Mouse (Mus musculus): ENCODE data around the gene Ascl2. TPM values are rescaled to one million over a fixed set of nuclear protein-coding genes. Genes with fewer than 3 reads are reported as not detected.
A peak's percentile ranks its signal among the peaks of the same experiment; 100 is the strongest.

Ascl2 gene
- polyA plus RNA-seq, 1 experiment from 2014 or later: 0.27 TPM

- H3K4me2 ChIP-seq (replicated peaks): no peak overlapping the region
- no peak overlapping the region for H3K9ac ChIP-seq (replicated peaks)
- WGBS: 62% methylated on average over 8 of the region's 8 CpGs
- no peaks in the 10 kb centered on the region for H3K9me3 ChIP-seq
- peak overlapping the region; percentile 74 for H3K27ac ChIP-seq (replicated peaks)
- no peaks in the 10 kb centered on the region for H3K27me3 ChIP-seq
- peaks cover 30% of the 10 kb centered on the region for H3K4me1 ChIP-seq
- no peak overlapping the region for H3K4me3 ChIP-seq
- H3K36me3 ChIP-seq: no peaks in the 10 kb centered on the region
- ATAC-seq (replicated peaks): peak; percentile 65
These were observed 39.4 kb upstream of the Ascl2 start for GRCm38 (mm10) chr7:143008370-143008926.

GRCm38 (mm10) chr7:143007599-143008369 lies 38.7 kb upstream of the Ascl2 start:
- no peak overlapping the region for H3K4me3 ChIP-seq
- H3K4me1 ChIP-seq: peaks cover 30% of the 10 kb centered on the region
- H3K36me3 ChIP-seq: no peaks in the 10 kb centered on the region
- 33% methylated on average over 17 of the region's 17 CpGs for WGBS
- peak; percentile 87 for ATAC-seq (replicated peaks)
- H3K9ac ChIP-seq (replicated peaks): no peak overlapping the region
- H3K27me3 ChIP-seq: no peaks in the 10 kb centered on the region
- no peak overlapping the region for H3K4me2 ChIP-seq (replicated peaks)
- no peaks in the 10 kb centered on the region for H3K9me3 ChIP-seq
- peak overlapping the region; percentile 74 for H3K27ac ChIP-seq (replicated peaks)

- WGBS: 90% methylated on average over 8 of the region's 8 CpGs
- Histone ChIP-seq H3K4me3 (no peak overlapping the region), H3K27me3 (no peaks in the 10 kb centered on the region), H3K27ac (replicated peaks) (no peak overlapping the region), H3K9ac (replicated peaks) (no peak overlapping the region), H3K36me3 (no peaks in the 10 kb centered on the region), H3K9me3 (no peaks in the 10 kb centered on the region), H3K4me2 (replicated peaks) (no peak overlapping the region), H3K4me1 (peaks cover 24% of the 10 kb centered on the region)
- ATAC-seq (replicated peaks): no peak
These were observed 37.9 kb upstream of the Ascl2 start for GRCm38 (mm10) chr7:143006756-143007598.

DNA sequence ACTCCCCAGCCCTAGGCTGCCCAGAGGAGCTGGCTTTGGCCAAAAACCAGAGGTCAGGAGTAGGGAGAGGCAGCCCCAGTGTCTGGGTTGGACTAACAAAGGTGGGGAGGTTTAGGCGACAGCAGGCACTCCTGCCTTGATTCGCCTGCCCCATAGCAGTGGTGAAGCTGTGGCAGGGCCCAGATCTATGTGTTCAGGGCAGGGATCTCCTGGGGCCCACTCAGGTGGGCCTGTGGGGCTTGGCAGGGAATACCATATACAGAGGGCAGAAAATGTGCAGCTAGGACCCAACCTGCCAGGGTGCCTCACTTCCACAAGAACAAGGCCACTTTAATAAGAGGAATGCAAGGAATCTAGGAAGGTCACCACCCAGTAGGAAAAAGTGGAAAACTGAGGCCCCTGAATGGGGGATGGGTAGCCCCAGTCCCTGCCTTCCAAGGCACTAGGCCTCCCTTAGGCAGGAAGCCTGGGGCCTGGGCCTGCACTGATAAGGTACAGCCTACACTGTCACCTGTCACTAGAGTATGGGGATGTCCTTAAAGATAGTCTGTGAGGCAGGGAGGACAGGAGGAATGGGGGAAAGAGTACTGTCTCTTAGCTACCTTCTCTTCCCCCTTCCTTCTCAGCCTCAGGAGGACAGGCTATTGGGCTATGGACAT lies 37.2 kb upstream of the Ascl2 start:
- no peak overlapping the region for H3K9ac ChIP-seq (replicated peaks)
- H3K27ac ChIP-seq (replicated peaks): no peak overlapping the region
- no peak overlapping the region for H3K4me3 ChIP-seq
- H3K27me3 ChIP-seq: no peaks in the 10 kb centered on the region
- WGBS: 90% methylated on average over 2 of the region's 2 CpGs
- H3K9me3 ChIP-seq: no peaks in the 10 kb centered on the region
- no peaks in the 10 kb centered on the region for H3K36me3 ChIP-seq
- H3K4me2 ChIP-seq (replicated peaks): no peak overlapping the region
- peaks cover 23% of the 10 kb centered on the region for H3K4me1 ChIP-seq
- no peak for ATAC-seq (replicated peaks)

- WGBS: 91% methylated on average over 6 of the region's 6 CpGs
- H3K4me1 ChIP-seq: peaks cover 23% of the 10 kb centered on the region
- H3K27me3 ChIP-seq: no peaks in the 10 kb centered on the region
- H3K27ac ChIP-seq (replicated peaks): no peak overlapping the region
- H3K4me2 ChIP-seq (replicated peaks): no peak overlapping the region
- no peak overlapping the region for H3K9ac ChIP-seq (replicated peaks)
- no peak for ATAC-seq (replicated peaks)
- H3K9me3 ChIP-seq: no peaks in the 10 kb centered on the region
- no peak overlapping the region for H3K4me3 ChIP-seq
- no peaks in the 10 kb centered on the region for H3K36me3 ChIP-seq
These were observed 36.5 kb upstream of the Ascl2 start for GRCm38 (mm10) chr7:143005344-143006096.

DNA sequence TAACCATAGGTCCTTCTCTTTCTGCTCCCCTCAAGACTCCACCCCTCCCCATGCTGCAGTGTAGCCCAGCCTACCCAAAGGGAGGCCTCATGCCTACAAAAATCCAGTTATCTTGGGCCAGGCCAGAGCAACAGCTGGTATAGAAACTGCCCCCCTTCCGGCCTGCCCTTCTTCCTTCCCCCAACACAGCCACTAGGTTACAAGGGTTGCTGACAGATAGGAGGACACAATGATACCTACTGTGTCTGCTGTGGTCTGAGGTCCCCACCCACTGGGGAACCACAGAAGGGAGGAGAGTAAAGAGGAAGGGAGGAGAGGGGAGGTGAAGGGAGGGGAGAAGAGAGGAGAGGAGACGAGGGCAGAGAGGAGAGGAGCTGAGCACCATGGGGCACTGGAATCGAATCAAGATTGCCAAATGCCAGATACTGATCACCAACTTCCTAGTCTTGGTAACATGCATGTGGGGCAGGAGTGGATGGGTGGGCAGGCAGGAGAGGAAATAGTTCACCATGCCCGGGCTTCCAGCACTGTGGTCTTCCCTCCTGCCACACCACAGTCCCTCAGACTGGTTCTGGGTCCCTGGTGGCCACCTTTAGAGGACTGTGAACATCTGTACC lies 35.8 kb upstream of the Ascl2 start, which contains the start of gene Tspan32:
Gene Tspan32 (plus strand): TSS at position 320 of the 617 bp plus-strand sequence.
- no peaks in the 10 kb centered on the region for H3K9me3 ChIP-seq
- no peaks in the 10 kb centered on the region for H3K36me3 ChIP-seq
- H3K9ac ChIP-seq (replicated peaks): no peak within 1 kb of the TSS
- no peak within 1 kb of the TSS for H3K4me3 ChIP-seq
- no peak for ATAC-seq (replicated peaks)
- H3K27me3 ChIP-seq: no peaks in the 10 kb centered on the region
- WGBS: 71% methylated on average over 4 of the region's 4 CpGs
- H3K4me2 ChIP-seq (replicated peaks): no peak within 1 kb of the TSS
- no peak within 1 kb of the TSS for H3K27ac ChIP-seq (replicated peaks)
- H3K4me1 ChIP-seq: peaks cover 23% of the 10 kb centered on the region

DNA sequence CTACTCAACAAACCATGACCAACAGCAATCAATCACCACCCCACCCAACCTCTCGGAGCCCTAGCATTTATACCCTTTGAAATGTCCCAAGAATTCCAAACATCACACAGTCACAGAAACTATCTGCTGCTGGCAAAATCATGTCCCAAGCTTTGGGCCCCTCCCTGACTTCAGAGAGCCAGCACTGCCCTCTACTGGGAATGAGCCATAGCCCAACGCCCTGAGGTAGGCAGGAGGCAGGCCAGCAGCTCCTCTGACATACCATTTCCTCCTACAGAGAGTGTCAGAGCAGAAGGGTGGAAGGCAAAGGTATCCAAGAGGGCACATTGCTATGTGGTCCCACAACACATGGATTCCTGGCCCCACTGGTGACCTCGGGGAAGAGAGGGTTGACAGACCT lies 33.6 kb upstream of the Ascl2 start:
- H3K27ac ChIP-seq (replicated peaks): no peak overlapping the region
- H3K4me3 ChIP-seq: no peak overlapping the region
- H3K36me3 ChIP-seq: no peaks in the 10 kb centered on the region
- peaks cover 4% of the 10 kb centered on the region for H3K4me1 ChIP-seq
- 41% methylated on average over 3 of the region's 3 CpGs for WGBS
- no peak for ATAC-seq (replicated peaks)
- H3K4me2 ChIP-seq (replicated peaks): no peak overlapping the region
- no peak overlapping the region for H3K9ac ChIP-seq (replicated peaks)
- H3K9me3 ChIP-seq: no peaks in the 10 kb centered on the region
- H3K27me3 ChIP-seq: no peaks in the 10 kb centered on the region

GRCm38 (mm10) chr7:142997403-142998150 lies 28.5 kb upstream of the Ascl2 start:
- no peak for ATAC-seq (replicated peaks)
- Histone ChIP-seq H3K4me1 (no peaks in the 10 kb centered on the region), H3K27ac (replicated peaks) (no peak overlapping the region), H3K9me3 (no peaks in the 10 kb centered on the region), H3K4me2 (replicated peaks) (no peak overlapping the region), H3K9ac (replicated peaks) (no peak overlapping the region), H3K27me3 (no peaks in the 10 kb centered on the region), H3K4me3 (no peak overlapping the region), H3K36me3 (no peaks in the 10 kb centered on the region)
- 78% methylated on average over 3 of the region's 3 CpGs for WGBS

DNA sequence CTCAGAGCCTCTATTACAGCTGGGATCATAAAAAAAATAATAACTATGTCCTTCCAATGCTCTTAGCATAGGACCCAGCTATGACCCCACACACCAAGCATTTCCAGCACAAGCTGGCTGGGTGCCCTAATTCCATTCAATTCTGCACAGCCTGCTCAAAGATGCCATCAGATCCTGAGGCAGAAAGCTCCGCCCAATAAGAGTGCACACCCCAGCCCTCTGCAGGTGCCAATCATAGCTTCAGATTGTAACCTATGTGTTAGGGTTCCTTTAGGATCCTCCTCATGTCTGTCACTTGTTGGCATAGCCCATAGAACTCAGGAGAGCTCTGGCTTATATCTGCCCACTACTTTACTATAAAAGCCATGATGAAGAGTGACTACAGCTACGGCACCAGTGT lies 27.9 kb upstream of the Ascl2 start:
- no peaks in the 10 kb centered on the region for H3K4me1 ChIP-seq
- ATAC-seq (replicated peaks): no peak
- H3K27ac ChIP-seq (replicated peaks): no peak overlapping the region
- no peaks in the 10 kb centered on the region for H3K9me3 ChIP-seq
- no peaks in the 10 kb centered on the region for H3K27me3 ChIP-seq
- H3K4me3 ChIP-seq: no peak overlapping the region
- H3K9ac ChIP-seq (replicated peaks): no peak overlapping the region
- no peaks in the 10 kb centered on the region for H3K36me3 ChIP-seq
- no peak overlapping the region for H3K4me2 ChIP-seq (replicated peaks)
- WGBS: 76% methylated on average over 2 of the region's 2 CpGs

DNA sequence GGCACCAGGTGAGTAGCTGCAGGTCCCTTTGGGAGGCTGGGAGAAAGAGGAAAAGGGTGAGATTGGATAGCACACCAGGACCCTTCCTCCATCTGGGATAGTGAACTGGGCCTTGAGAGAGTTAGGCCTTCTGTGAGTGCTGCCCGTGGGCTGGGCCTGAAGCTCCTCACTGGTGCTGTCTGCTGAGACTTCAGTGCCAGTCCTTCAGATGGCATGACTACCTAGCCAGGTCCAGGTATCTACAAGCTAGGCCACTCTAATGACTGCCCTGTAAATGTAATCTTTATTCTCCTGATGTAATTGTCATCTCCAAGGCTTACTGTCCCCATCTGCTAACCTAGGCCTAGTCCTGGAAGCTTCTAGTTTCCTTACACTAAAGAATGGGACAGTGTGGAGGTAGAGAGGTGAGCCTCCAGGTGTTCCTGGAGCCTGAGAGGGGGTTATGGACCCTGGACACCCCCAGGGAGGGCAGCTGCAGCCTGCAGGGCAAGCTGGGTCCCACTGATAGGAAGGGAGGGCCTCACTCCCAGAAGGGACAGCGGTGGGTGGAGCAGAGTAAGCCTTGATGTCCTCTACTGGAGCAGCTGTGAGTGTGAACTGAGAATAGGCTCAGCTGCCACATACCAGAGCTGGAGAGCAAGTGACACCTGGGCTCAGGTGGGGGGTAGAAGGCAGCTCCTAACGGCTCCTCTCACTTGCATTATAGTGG lies 26.7 kb upstream of the Ascl2 start:
- H3K9ac ChIP-seq (replicated peaks): no peak overlapping the region
- ATAC-seq (replicated peaks): no peak
- H3K27ac ChIP-seq (replicated peaks): no peak overlapping the region
- H3K27me3 ChIP-seq: no peaks in the 10 kb centered on the region
- no peak overlapping the region for H3K4me2 ChIP-seq (replicated peaks)
- 73% methylated on average over 3 of the region's 3 CpGs for WGBS
- H3K9me3 ChIP-seq: no peaks in the 10 kb centered on the region
- no peak overlapping the region for H3K4me3 ChIP-seq
- H3K36me3 ChIP-seq: no peaks in the 10 kb centered on the region
- H3K4me1 ChIP-seq: no peaks in the 10 kb centered on the region
